Mouse (Mus musculus): ENCODE results near the gene Nxt2.
"Not testable (repeated sequence)": the region's sequence is repeated elsewhere in the genome, so short reads cannot be mapped to it uniquely, and the experiment has no call there.

The Nxt2 gene

DNA sequence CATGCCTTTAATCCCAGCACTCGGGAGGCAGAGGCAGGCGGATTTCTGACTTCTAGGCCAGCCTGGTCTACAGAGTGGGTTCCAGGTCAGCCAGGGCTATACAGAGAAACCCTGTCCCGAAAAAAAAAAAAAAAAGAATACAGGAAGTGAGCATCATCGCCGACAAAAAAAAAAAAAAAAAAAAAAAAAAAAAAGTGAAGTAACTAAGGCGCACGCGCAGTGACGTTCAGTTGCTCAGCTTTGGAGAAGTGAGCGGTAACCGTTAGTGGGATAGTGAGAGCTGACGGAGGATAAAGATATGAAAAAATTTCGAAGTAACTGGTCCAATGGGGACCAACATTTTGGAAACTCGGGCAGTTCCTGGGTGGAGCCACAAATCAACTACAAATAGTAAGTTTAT lies at the start of gene Nxt2:
Gene Nxt2, plus strand, starts transcription at position 229 of the 400 bp plus-strand sequence.
- no peak for DNase-seq

DNA sequence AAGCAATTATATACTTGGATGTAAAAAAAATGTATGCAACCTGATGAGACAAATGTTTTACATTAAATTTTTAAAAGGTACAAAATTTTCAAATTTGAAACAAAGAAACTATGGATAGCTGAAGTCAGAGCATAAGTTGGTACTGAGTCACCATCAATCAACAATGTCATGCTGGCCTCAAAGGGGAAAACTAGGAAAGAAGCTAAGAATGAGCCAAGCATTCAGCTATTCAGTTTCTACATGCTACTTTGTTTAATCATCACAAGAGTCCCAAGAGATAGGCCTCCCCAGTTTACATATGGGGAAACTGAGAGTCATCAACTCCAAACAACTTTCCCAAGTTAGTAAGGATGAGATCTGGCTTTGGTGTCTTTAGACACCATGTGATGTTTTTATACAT lies 49.6 kb upstream of the Nxt2 start:
- DNase-seq: no peak

DNA sequence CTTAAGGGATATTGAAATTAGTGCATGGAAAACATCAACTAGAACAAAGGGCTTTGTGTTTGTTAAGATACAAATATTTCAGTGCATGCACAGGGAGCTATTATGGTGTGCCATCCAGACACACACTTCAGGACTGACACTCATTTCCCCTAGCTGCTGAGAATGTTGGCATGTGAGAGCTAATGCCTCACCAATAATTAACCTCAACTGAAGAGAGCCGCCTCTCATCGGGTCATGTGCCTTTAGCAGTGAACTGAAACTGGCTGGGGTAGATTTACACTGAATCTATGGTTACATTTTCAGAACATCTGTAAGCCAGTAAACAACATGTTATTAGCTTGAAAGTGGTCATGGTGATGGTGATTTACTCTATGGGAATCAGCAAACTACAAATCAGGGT lies 44.5 kb upstream of the Nxt2 start:
- DNase-seq: no peak

- DNase-seq: peak; percentile 31
These were observed 37.4 kb upstream of the Nxt2 start for GRCm38 (mm10) chrX:142189023-142189703.

DNA sequence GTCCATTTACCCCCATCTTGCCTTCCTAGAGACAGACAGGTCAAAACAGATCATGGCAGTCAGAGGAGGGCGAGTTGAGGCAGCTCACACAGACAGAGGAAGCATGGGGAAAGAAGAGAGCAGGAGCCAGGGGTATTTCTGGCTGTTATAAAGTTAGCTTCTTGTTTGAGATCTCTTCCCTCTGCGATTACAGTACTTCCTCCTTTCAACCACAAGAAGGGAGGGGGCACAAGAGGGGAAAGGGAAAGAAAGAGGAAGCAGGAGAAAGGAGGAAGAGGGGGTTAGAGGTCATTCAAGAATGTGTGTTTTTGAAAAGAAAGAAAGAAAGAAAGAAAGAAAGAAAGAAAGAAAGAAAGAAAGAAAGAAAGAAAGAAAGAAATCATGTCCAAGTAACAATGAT lies 36.2 kb upstream of the Nxt2 start:
- DNase-seq: peak; percentile 20

DNA sequence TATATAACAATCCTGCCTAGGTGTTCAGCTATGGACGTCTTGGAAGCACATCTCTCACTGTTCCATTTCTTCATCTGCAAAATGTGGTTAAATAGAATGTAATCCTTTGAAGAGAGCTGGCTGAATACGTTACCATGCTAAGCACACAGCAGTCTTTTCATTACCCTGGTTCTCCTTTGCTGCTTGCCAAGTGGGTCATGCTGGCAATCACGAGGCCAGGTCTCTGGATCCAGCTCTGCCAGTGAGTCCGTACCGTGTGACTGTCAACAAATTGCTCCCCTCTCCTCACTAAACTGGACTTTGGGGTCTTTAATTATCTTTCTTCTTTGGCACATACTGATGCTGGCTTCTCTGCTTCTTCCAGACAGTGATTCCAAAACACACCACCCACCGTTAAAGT lies 32.1 kb upstream of the Nxt2 start:
- peak; percentile 15 for DNase-seq

DNA sequence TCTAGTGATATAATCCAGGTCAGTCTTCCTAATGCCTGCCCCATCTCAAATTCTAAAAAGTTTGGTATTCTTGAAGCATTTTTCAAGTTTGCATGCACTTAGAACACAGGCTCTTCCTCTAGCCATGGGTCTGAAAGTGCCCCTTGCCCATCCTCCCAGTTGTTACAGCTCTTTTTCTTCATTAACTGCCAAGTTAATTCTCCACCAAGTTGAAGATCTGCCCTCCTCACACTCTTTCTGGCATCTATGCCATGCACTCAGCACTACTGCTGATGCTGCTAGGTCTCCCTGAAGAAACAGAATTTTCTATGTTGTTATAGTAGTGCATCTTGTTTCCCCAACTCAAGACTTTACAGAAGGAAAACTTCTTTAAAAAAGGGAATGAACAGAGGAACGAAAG lies 31.0 kb upstream of the Nxt2 start:
- DNase-seq: no peak

GRCm38 (mm10) chrX:142196831-142197230 lies 29.7 kb upstream of the Nxt2 start, which contains the start of gene Gucy2f:
TSS of gene Gucy2f (minus strand) at chrX:142196931.
- DNase-seq: no peak

- DNase-seq: peak; percentile 31
These were observed 26.3 kb upstream of the Nxt2 start for GRCm38 (mm10) chrX:142200295-142200694.

DNA sequence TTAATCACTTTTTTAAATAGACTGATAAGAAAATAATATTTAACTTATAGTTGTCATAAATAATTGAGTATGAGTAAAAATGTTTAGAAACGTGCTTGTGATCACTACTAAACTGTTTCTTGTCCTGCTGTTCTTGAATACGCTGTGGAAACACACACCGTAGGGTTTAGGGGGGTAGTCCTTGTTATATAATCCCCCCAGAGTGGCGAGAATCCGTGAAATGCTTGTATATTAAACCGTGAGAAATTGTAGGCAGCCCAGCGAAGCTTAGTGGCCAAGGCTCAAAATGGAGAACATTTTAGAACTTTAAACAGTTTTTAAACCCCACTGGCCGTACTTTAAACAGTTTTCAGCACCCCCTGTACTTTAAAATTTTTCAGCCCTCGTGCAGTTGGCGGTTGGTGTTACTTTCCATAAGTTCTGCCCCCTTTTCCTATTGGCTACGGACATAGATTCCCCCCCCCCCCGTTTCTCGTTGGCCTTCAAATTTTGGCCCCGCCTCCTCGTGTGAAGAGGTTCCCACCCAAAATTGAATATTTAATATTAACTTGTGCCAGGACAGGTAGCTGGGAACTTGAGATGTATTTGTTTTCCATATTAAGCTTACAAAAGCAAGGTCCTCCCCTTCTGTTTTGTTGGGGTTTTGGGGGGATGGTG lies 956 bp downstream of the Nxt2 start:
- DNase-seq: no peak

GRCm38 (mm10) chrX:142228055-142228768 lies 1.6 kb downstream of the Nxt2 start:
- DNase-seq: peak; percentile 75

GRCm38 (mm10) chrX:142228769-142229158 lies 2.2 kb downstream of the Nxt2 start:
- no peak for DNase-seq

DNA sequence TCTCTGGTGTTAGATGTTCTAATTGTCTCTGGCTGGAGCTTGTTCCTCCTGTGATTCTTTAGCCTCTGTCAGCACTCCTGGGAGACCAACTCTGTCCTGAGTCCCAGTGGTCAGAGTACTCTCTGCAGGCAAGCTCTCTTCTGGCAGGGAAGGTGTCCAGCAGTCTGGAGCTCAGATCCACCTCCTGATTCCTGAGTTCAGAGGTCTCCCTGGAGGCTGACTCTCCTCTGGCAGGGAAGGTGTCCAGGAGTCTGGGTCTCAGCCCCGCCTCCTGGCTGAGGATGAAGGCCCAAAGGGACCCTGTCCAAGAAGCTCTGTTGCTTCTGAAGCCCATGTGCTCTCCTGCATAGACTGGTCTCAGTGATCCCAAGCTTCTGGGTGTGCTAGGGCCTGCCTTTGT lies 9.6 kb downstream of the Nxt2 start:
- DNase-seq: not testable (repeated sequence)

GRCm38 (mm10) chrX:142237101-142237500 lies 10.5 kb downstream of the Nxt2 start:
- DNase-seq: no peak

DNA sequence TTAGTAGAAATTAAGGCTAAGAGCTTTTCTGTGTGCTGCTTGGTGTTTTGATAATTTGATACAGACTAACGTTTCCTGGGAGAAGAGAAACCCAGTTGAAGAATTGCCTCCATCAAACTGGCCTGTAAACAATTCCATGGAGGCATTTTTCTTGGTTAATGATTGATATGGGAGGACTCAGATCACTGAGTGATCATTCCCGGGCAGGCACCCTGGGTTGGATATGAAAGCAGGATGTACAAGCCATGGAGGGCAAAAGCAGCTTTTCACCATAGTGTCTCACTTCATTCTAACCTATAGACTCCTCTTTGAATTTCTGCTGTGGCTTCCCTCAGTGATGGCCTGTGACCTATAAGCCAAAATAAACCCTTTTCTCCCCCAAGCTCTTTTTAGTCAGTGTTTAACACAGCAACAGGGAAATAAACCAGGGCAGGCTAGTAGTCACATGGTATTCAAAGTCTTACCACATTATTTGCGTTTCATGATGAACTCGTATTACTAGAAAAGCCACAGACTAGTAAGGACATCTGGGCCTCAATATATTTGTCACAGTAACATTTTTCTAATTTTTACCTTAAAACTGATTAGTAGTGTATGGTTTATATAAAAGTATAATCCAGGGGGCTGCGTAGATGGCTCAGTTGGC lies 19.2 kb downstream of the Nxt2 start:
- no peak for DNase-seq

DNA sequence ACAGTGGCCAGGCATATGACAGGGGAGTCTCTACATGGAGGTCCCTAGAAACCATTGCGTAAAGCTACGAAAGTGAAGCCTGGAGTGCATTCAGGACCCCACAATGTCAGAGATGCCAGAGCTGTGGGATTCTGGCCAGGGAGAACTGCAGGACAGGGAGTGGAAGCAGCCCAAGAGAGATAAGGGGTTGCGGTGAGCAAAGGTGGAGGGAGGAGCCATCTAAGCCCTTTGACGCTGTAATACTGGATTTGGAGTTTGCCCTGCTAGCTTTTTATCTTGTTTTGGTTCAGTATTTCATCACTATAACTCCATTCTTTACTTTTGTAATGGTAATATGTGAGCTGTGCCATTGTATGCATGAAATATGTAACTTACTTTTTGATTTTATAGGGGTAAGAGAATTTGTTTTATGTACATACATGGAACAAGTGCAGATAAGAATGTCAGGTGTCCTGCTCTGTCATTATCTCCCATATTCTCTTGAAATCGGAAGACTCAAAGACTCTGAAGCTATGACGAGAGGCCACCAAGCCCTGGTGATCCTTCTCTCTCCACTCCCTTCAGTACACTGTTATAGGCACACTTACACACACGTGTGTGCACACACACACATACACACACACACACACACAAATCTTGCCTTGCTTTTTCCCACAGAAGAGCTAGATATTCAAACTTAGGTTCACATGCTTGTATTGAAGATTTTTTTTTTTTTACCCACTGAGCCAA lies 23.6 kb downstream of the Nxt2 start:
- no peak for DNase-seq

DNA sequence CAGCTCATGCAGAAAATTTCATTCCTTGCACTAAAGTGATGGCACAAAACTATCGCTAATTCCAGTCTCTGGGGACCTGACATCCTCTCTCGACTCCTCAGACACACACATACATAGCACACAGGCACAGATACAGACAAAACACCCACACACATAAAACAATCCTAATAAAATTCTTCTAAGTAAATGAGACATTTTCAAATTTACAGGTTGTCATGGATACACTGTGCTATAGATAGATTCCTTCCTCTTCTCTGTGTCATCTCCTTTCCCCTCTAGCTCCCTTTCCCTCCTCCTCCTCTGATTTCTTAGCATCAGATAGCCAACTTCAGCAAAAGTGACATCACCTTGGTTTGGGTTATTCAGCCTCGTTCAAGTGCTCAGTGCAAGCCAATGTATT lies 49.5 kb downstream of the Nxt2 start:
- DNase-seq: no peak

- no peak for DNase-seq
These were observed 50.0 kb downstream of the Nxt2 start for GRCm38 (mm10) chrX:142276573-142276972.

DNA sequence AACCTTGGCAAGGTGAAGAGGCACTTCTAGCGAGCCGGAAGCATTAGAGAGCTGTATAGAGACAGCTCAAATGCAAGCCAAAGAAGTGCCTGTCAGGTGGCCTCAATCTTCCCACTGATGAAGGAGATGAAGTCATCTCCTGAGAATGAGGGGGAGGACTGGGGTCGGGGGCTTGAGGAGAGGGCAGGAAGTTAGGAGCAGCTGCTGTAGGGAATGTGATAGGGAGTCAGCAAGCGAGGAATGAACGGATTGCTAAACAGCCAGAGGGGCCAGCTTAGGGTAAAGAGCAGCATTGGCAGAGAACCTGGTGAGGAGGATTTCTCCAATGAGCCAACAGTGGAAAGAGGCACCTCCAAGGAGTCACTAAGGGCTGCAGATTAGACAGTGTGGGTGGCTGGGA lies 59.3 kb downstream of the Nxt2 start:
- no peak for DNase-seq

Measured in layer of hippocampus, adult 9-11 months (tissue).